Mouse (Mus musculus): ENCODE results near the gene Tcf21.

The Tcf21 gene

GRCm38 (mm10) chr10:22819871-22820590 is at the start of gene Tcf21:
Gene Tcf21 (minus strand): TSS chr10:22820174.
- DNase-seq (ENCODE audit: low spot score), result no peak

DNA sequence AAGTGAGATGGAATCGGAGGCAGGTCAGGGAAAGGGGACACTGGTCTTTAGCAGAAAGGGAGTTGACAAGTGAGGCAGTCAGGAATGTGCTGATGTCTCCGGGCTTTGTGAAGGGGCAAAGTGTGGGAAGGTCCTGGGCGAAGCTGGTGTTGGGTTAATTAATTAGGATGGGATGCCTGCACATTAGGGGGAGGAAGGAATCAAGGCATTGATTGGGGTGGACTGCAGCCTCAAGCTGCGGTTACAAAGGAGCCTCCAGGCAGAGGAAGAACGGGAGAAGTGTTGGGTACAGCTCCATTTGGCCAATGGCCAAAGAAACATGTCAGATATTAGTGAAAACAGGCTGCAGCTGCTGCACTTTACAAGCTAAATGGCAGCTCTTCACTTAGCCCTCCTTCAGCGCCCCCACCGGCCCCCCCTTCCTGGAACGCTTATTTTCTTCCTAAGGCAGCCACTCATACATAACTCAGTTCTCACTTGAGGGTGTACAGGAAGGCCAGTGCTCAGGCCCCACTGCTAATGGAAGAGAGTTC is 48.5 kb upstream of the Tcf21 start:
- peak; percentile 21 for DNase-seq (ENCODE audit: low spot score)

GRCm38 (mm10) chr10:22867210-22867609 is 47.2 kb upstream of the Tcf21 start:
- no peak for DNase-seq (ENCODE audit: low spot score)

- DNase-seq (ENCODE audit: low spot score), result no peak
Measured at GRCm38 (mm10) chr10:22858111-22858510, 38.1 kb upstream of the Tcf21 start.

GRCm38 (mm10) chr10:22854330-22854729 is 34.4 kb upstream of the Tcf21 start:
- no peak for DNase-seq (ENCODE audit: low spot score)

DNA sequence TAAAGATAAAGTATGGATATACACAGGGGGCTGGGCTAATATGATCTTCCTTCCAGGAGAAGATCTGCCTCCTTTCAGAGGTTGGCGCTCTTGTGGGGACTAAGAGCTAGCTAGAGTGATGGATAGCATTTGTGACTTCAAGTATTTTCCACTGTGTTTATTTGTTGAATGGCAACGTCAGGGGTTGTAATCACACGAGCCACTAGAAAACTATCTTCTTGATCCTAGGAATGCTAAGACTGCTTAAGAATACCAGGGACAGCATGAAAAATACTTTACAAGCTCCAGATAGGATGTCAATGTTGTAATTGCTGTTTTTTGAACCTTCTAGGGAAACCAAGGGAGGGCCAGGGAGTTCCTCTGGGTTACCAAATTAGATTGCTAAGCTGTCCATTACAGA is 25.4 kb upstream of the Tcf21 start:
- no peak for DNase-seq (ENCODE audit: low spot score)

GRCm38 (mm10) chr10:22844731-22845130 is 24.8 kb upstream of the Tcf21 start:
- DNase-seq (ENCODE audit: low spot score), result no peak

- DNase-seq (ENCODE audit: low spot score), result no peak
Measured at GRCm38 (mm10) chr10:22843440-22844361, 23.7 kb upstream of the Tcf21 start.

DNA sequence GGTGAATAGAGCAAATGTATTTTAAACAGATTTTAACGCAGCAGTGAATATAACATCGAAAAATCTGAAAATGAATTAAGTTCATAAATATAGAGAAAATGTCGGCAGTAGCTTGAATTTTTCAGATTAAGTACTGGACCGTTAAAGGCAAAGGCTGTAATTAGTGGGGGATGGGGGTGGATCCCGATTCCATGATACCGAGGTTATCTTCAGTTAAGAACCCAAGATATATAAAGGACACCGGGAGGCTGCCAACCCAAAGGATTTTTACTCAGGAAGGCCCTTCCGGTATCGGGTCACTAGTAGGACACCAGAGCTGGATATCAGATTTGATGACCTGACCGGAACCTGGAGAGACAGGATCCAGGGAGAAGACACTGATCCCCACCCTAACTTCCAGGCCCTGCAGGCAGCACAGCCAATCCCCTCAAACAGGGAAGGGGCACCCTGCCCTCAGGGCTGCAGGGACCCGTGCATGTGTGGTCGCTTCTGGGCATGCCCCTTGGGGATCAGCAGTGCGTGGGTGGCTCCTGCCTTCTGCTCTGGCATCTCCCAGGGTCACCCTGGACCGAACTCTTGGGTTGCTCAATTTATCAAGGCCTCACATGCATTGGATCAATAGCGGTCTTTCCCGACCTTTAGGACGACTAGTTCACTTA is 22.9 kb upstream of the Tcf21 start:
- DNase-seq (ENCODE audit: low spot score), result no peak

DNA sequence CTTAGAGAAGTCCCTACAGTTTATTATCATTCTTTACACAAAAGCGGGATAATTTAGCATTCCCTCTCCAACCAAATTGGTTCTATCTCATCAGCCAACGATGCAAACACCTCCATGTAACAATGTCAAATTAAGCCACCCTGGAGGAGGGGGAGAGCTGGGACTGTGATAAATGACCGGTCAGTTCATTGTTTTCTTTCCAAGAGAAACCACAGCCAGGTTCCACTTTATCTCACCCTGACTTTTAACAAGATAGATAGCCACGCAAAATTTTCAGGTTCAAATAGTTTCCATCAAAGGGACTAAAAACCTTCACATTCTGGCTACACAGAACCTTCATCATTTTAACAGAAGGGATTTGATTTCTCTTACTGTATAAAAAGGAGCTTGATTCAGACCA is 22.1 kb upstream of the Tcf21 start:
- no peak for DNase-seq (ENCODE audit: low spot score)

- DNase-seq (ENCODE audit: low spot score), result no peak
Measured at GRCm38 (mm10) chr10:22826244-22826643, 6.3 kb upstream of the Tcf21 start.

DNA sequence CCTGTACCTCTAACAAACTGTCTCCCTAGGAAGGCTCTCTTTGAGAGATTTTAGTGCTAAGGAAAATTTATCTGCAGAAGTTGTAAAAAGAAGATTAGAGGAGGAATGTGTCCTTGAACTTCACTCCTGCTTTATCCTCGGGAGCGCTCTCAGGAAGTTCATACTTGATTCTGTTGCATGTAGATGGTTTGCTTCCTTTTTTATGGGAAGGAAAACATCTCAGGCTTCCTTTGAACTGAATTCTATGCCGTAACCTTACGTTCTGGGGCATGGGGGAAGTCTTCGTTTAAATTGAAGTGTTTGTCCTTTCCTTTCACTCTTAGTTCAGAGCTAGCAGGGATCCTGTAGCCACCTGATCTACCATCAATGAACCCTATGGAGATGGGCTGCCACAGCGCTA is 2.9 kb upstream of the Tcf21 start:
- DNase-seq (ENCODE audit: low spot score), result no peak

DNA sequence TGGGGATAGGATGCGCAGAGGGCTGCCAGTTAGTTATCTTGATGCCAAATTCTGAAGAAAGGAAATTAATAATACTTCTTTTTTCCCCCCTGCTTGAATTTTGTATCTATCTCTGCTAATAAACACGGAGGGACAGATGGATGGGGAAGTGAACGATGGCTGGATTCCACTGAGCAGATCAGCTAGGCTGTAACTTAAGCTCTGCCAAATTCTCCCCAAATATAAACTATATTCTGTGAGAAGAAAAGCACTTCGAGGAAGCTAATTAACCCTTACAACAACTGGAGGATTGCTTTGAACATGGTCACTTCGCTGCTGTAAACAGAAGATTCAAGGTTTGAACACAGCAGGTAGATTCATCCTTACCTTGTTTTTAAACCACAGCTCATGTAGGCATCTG is 2.5 kb upstream of the Tcf21 start:
- DNase-seq (ENCODE audit: low spot score), result no peak

DNA sequence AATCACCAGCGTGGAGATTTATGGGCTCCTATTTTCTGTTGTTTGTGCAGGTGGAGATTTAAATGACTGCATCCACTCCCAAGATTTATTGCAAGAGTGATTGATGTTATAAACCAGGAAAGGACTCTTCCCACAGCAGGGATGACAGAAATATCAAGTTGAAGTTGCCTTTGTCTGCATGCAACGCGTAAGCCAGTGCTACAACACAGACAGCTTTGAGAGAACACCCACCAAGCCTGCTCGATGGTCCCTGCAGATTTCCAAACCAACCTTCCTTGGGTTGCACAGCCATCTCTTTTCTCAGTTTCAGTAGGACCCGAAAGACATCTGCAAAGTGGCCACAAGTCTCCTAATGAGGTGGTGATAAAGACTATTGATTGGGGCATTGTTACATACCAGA is 1.7 kb upstream of the Tcf21 start:
- DNase-seq (ENCODE audit: low spot score), result no peak

DNA sequence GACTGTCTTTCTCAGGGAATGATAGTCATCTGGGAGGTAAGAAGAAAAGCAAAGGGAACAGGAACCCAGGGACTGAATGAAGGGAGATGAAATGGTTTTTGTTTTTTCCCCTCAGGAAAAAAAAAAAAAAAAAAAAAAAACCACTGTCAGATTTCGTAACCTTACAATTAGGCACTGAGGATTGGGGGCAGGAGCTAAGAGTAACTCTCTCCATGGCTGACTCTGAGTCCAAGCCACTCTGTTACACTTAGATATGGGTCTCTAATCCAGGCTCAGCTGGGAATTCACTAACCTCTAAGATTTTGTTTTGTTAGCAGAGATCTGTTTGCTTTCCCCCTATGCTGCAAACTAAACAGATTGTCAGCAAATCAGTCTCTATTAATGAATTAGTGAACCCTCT is 1.3 kb upstream of the Tcf21 start:
- no peak for DNase-seq (ENCODE audit: low spot score)

DNA sequence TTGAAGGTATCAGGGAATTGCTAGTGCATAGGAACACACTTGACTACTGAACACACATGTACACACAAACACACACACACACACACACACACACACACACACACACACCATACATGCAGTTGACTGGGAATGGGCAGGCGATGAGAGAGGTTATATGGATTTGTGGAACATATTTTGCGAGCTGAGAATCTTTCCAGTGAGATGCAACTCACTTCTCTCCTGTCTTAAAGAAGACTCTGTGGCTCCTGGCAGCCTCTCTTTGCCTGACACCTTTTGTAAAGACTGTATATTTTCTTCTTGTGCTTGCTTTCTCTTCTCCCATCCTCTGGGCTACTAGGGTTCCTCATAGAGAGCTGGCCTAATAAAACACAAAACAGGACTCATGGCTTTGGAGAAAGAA is 867 bp upstream of the Tcf21 start:
- DNase-seq (ENCODE audit: low spot score), result no peak

GRCm38 (mm10) chr10:22819239-22819870 is 619 bp downstream of the Tcf21 start:
- no peak for DNase-seq (ENCODE audit: low spot score)

- no peak for DNase-seq (ENCODE audit: low spot score)
Measured at GRCm38 (mm10) chr10:22818600-22819238, 1.3 kb downstream of the Tcf21 start.

- no peak for DNase-seq (ENCODE audit: low spot score)
Measured at GRCm38 (mm10) chr10:22817976-22818375, 2.0 kb downstream of the Tcf21 start.

DNA sequence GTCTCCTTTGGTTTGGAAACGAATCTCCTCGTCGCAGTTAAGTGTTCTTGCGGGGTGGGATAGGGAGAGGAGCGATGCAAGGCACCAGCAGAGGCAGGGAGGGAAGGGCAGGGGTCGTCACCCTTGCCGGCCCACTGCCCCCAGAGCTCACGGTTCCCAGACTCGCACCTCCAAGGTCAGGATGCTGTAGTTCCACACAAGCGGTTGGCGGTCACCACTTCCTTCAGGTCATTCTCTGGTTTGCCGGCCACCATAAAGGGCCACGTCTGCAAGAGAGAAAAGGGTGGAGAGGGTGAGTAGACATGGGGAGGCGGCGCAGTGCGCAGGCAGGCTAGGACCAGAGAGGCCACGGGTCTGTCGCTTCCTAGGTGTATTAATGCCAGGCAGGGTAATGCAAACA is 2.4 kb downstream of the Tcf21 start:
- no peak for DNase-seq (ENCODE audit: low spot score)

DNA sequence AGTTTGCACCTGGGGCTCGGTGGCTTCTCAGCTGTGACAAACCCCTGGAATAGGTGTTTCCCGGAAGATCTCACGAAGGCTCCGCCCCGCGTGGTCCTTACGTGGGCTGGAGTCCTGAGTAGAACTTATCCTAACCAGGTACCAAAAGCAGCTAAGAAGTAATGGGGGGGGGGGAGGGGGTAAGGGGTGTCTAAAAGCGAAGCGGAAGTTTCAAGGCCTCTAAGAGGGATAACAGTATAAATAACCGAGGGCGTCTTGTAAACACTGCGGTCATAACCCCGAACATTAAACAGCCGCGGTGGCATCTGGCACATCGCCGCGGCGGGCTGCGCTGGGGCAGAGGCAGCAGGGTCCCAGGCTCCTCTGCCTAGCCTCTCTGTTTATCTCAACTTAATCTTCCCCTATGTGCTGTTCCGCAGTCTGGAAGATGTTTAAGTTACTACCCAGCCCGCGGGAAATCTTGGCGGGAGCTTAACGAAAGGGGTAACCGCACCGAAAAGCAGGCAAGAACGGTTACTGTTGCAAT is 3.7 kb downstream of the Tcf21 start:
- no peak for DNase-seq (ENCODE audit: low spot score)
